Mouse (Mus musculus): ENCODE data around the gene Slc6a21. TPM values are rescaled to one million over a fixed set of nuclear protein-coding genes. Genes with fewer than 3 reads are reported as not detected.

The Slc6a21 gene
- 0.09 TPM in 1 of 2 replicates, not detected in the other for polyA plus RNA-seq (2012)

GRCm38 (mm10) chr7:45277136-45277760, at the start of gene Slc6a21:
TSS of gene Slc6a21 (plus strand) at chr7:45277513.

GRCm38 (mm10) chr7:45238723-45239496, 38.4 kb upstream of the Slc6a21 start, which contains the start of gene Cd37:
TSS of gene Cd37 (minus strand) at chr7:45239115.

DNA sequence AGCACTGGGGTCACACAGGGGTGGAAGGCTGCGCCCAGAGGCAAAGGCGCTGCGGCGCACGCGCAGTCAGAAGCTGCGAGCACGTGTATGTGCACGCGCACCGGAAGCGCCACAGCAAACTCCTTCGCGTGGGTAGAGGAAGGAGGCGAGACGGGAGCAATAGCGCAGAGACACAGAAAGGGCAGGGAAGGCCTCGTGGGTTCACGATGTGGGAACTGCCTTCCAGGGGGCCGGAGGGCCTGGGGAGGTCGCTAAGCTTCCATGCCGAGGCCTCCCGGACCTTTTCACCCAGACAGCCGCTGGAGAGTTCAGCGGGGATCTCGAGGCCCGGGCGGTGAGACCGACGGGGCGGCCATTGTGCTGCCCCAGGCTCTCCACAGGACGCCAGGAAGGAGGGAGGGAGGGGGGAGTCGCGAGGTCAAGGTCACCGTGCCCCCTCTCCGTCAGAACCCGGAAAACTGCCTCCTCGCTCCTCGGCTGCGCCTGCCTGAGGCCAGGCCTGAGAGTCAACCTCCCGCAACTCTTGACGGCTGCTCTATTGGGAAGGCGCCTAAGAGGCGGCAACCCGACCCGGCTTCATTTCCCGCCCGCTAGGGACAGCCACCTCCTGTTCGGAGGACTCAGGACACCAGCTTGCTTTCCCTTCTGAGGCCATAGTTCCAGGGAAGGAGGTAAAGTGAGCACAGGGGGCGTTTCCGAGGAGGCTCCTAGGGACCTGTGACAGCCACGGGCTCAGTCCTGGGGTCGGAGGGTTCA, 36.5 kb upstream of the Slc6a21 start, which contains the start of gene Slc6a16:
Gene Slc6a16 (plus strand): TSS at position 453 of the 756 bp plus-strand sequence.

GRCm38 (mm10) chr7:45333431-45333982, 56.2 kb downstream of the Slc6a21 start, which contains the start of gene Trpm4:
TSS of gene Trpm4 (minus strand) at chr7:45333780.

GRCm38 (mm10) chr7:45335056-45335455, 57.7 kb downstream of the Slc6a21 start, which contains the start of gene Hrc:
TSS of gene Hrc (plus strand) at chr7:45335290.

Other genes with a start within 250 kb of the Slc6a21 start
- 95.4 and 117 TPM in 2 replicates for gene Prr12, start 224.6 kb upstream of the Slc6a21 start, polyA plus RNA-seq (2012)
- gene Nosip, start 215.1 kb upstream of the Slc6a21 start, polyA plus RNA-seq (2012) = 144 and 165 TPM in 2 replicates
- gene Prrg2, start 214.8 kb upstream of the Slc6a21 start, polyA plus RNA-seq (2012) = 38.8 and 40.5 TPM in 2 replicates
- gene Rcn3, start 185.3 kb upstream of the Slc6a21 start, polyA plus RNA-seq (2012) = 36.5 and 65.0 TPM in 2 replicates
- 7.5 and 10.0 TPM in 2 replicates for gene Fcgrt, start 173.7 kb upstream of the Slc6a21 start, polyA plus RNA-seq (2012)
- gene Rps11, start 153.1 kb upstream of the Slc6a21 start, polyA plus RNA-seq (2012) = 210 and 224 TPM in 2 replicates
- gene Rpl13a, start 148.8 kb upstream of the Slc6a21 start, polyA plus RNA-seq (2012) = 4,327 and 5,290 TPM in 2 replicates
- gene Gm45713, start 141.3 kb upstream of the Slc6a21 start, polyA plus RNA-seq (2012) = 0.12 and 0.16 TPM in 2 replicates
- 15.4 and 21.4 TPM in 2 replicates for gene Flt3l, start 141.1 kb upstream of the Slc6a21 start, polyA plus RNA-seq (2012)
- 67.8 and 81.0 TPM in 2 replicates for gene Pih1d1, start 123.2 kb upstream of the Slc6a21 start, polyA plus RNA-seq (2012)
- 162 and 165 TPM in 2 replicates for gene Aldh16a1, start 122.9 kb upstream of the Slc6a21 start, polyA plus RNA-seq (2012)
- 0.11 and 0.15 TPM in 2 replicates for gene Slc17a7, start 113.6 kb upstream of the Slc6a21 start, polyA plus RNA-seq (2012)
- gene Gfy, start 97.9 kb upstream of the Slc6a21 start, polyA plus RNA-seq (2012) = 0.16 and 0.29 TPM in 2 replicates
- gene Pth2, start 96.5 kb upstream of the Slc6a21 start, polyA plus RNA-seq (2012) = not detected in 2 replicates
- 0.56 and 1.3 TPM in 2 replicates for gene Ccdc155, start 72.6 kb upstream of the Slc6a21 start, polyA plus RNA-seq (2012)
- gene Dkkl1, start 65.4 kb upstream of the Slc6a21 start, polyA plus RNA-seq (2012) = 14.7 and 21.4 TPM in 2 replicates
- gene Tead2, start 61.8 kb upstream of the Slc6a21 start, polyA plus RNA-seq (2012) = 0.82 and 2.2 TPM in 2 replicates
- 173 and 185 TPM in 2 replicates for gene Cd37, start 38.4 kb upstream of the Slc6a21 start, polyA plus RNA-seq (2012)
- gene Slc6a16, start 36.4 kb upstream of the Slc6a21 start, polyA plus RNA-seq (2012) = not detected in 2 replicates
- 3.3 and 5.4 TPM in 2 replicates for gene Trpm4, start 56.3 kb downstream of the Slc6a21 start, polyA plus RNA-seq (2012)
- not detected in 2 replicates for gene Hrc, start 57.8 kb downstream of the Slc6a21 start, polyA plus RNA-seq (2012)
- gene Ppfia3, start 89.5 kb downstream of the Slc6a21 start, polyA plus RNA-seq (2012) = 0.56 TPM in 2 replicates
- 2.3 and 2.6 TPM in 2 replicates for gene Lin7b, start 93.1 kb downstream of the Slc6a21 start, polyA plus RNA-seq (2012)
- 920 and 1,244 TPM in 2 replicates for gene Snrnp70, start 118.2 kb downstream of the Slc6a21 start, polyA plus RNA-seq (2012)
- 0.04 and 0.28 TPM in 2 replicates for gene Kcna7, start 128.1 kb downstream of the Slc6a21 start, polyA plus RNA-seq (2012)
- 0.04 TPM in 1 of 2 replicates, not detected in the other for gene Ntf5, start 136.2 kb downstream of the Slc6a21 start, polyA plus RNA-seq (2012)
- gene Lhb, start 143.3 kb downstream of the Slc6a21 start, polyA plus RNA-seq (2012) = 0.11 TPM in 1 of 2 replicates, not detected in the other
- 28.3 and 36.5 TPM in 2 replicates for gene Gys1, start 157.3 kb downstream of the Slc6a21 start, polyA plus RNA-seq (2012)
- gene Ruvbl2, start 160.6 kb downstream of the Slc6a21 start, polyA plus RNA-seq (2012) = 407 and 425 TPM in 2 replicates
- 3,550 and 4,748 TPM in 2 replicates for gene Ftl1, start 182.4 kb downstream of the Slc6a21 start, polyA plus RNA-seq (2012)
- 188 and 194 TPM in 2 replicates for gene Bax, start 189.4 kb downstream of the Slc6a21 start, polyA plus RNA-seq (2012)
- gene Tulp2, start 204.4 kb downstream of the Slc6a21 start, polyA plus RNA-seq (2012) = 0.05 TPM in 1 of 2 replicates, not detected in the other
- gene Gm45808, start 209.3 kb downstream of the Slc6a21 start, polyA plus RNA-seq (2012) = not detected in 2 replicates
- gene Dhdh, start 211.3 kb downstream of the Slc6a21 start, polyA plus RNA-seq (2012) = 4.6 TPM in 2 replicates
- 728 and 929 TPM in 2 replicates for gene Nucb1, start 232.9 kb downstream of the Slc6a21 start, polyA plus RNA-seq (2012)
- 397 and 438 TPM in 2 replicates for gene Ppp1r15a, start 248.8 kb downstream of the Slc6a21 start, polyA plus RNA-seq (2012)
- gene Plekha4, start 248.8 kb downstream of the Slc6a21 start, polyA plus RNA-seq (2012) = 0.93 and 1.1 TPM in 2 replicates